Mouse (Mus musculus): ENCODE results near the gene Olfr507.
"Not testable (repeated sequence)": the region's sequence is repeated elsewhere in the genome, so short reads cannot be mapped to it uniquely, and the experiment has no call there.

Olfr507 gene

DNA sequence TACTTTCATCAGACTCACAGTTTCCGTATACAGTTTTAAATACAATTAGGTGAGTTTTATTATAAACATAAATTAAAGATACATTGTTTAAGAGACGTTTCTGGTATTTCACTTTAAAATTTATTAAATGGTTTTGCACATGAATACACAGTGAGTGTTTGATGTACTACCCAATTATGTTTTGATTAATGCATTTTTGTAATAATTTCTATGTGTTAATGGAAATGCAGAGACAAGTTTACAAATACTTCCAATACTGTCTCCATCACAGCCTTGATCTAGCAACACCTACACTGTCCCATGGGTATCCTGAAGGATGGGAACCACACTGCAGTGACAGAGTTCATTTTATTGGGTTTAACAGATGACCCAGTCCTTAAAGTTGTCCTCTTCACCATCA lies at the start of gene Olfr507:
TSS of gene Olfr507 (plus strand) at position 301 of the 400 bp plus-strand sequence.
- no peak for DNase-seq

DNA sequence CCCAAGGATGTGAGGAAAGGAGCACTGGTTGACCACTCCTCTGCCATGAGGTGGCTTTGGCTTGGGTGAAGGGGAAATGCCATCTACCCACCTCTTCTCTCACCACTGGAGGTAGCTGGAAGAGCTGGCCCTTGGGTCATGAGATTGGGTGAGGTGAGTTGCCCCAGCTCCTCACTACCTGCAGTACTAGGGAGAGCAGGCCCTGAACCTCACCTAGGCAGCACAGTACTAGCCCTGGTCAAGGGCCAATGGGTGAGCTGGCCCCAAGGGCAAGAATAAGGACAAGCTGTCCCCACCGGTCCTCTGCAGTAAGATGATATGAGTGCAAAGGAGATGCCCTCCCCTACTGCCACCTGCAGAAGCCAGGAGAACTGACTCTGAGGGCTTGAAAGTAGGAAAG lies 31.8 kb upstream of the Olfr507 start:
- no peak for DNase-seq

DNA sequence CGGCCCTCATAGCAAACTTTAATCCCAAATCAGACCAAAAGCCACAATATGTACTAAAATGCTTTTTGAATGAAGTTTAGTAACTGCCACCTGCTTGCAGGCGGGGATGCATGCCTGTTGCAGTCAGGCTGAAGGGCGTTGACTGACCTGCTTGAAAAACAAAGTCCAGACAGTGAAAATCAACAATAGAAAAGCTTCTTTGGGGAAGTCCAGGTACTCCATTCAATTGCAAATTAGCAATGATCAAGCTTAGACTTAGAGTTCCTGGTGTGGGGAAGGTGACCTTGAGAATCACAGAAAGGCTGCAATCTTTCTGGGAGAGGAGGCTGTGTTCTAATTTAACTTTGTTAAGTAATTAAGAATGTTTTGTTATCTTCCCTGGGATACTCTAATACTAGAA lies 19.7 kb upstream of the Olfr507 start:
- not testable (repeated sequence) for DNase-seq

DNA sequence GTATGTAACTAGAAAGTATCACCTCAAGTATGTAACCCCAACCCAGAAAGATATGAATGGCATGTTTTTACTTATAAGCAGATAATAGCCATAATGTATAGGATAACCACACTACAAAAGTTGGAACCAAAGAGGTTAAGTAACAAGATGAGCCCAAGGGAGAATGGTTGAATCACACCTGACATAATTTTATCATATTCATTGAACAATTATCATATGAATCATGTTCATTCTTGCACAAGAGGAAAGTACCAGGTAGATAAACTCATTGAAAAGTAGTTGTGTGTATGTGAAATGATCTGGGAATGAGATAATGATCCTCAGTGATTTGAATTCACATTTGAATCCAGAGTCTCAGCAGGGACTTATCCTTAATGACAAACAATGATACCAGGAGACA lies 11.1 kb upstream of the Olfr507 start, which contains the start of gene Olfr506:
TSS of gene Olfr506 (plus strand) at position 301 of the 400 bp plus-strand sequence.
- no peak for DNase-seq

DNA sequence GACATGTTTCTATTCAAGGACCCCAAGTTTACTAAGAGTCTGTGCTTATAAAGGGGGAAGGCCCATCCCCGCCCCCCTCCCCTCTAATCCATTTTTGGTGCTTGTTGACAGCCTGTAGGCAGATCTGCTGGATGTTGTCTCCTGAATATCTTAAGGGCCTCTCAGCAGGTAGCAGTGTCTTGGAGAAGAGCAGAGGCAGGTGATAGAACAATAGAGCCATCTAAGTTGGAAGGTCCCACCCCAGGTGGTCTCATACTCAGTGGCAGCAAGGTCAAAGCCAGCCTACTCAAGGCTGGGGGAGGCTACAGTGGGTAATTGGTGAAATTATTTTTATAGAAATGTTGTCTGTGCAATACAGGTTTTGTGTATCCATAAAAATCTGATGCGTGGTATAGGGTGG lies 7.5 kb upstream of the Olfr507 start:
- DNase-seq: no peak

DNA sequence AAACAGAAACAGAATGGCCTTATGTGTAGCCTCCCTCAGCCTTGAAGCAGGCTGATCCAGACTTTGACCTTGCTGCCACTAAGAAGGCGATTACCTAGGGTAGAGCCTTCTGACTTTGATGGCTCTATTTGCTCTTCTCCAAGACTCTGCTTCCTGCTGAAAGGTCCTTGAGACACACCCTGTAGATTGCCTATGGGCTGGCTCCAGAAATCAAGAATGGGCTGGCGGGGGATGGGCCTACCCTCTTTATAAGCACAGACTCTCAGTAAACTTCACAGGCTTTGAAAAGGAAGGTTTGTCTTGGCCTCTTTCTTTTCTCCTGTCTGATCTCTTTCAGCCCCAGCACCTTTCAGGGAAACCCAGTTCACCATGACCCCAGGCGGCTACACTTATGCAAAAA lies 4.8 kb upstream of the Olfr507 start:
- not testable (repeated sequence) for DNase-seq

DNA sequence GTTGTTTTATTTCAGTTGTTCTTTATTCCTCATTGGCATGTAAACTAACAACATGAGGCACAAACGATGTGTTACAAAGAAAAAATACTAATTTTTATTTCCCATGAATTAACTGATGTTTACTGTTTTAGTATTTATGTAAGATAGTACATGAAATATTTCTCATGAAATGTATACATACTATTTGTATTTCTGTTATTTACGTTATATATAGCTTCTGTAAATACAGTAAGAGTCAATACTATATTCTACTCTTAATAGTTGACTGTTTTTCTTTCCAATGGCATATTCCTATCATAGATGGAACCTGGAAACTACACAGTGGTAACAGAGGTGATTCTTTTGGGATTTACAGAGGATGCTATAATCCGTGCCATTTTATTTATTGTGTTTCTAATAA lies 8.1 kb downstream of the Olfr507 start, which contains the start of gene Olfr508:
TSS of gene Olfr508 (plus strand) at position 301 of the 400 bp plus-strand sequence.
- no peak for DNase-seq

DNA sequence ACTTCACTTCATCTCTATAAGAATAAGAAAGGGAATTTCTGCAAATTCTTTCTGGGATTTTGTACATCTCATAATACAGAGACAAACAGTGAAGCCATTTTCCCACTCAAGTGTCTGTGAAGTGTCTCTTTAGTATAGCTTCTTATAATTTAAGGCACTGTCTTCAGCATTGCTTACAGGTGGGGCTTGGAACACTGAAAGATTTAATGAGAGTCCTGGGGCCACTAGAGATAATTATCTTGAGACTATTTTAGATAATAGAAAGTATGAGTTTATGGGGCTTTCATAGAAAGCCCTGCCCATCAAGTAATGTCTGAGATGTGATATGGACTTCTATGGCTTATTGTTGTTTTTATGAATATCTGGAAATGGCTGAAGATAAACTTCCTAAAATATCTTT lies 30.2 kb downstream of the Olfr507 start, which contains the start of gene Olfr509:
TSS of gene Olfr509 (minus strand) at position 101 of the 400 bp plus-strand sequence.
- DNase-seq: no peak

DNA sequence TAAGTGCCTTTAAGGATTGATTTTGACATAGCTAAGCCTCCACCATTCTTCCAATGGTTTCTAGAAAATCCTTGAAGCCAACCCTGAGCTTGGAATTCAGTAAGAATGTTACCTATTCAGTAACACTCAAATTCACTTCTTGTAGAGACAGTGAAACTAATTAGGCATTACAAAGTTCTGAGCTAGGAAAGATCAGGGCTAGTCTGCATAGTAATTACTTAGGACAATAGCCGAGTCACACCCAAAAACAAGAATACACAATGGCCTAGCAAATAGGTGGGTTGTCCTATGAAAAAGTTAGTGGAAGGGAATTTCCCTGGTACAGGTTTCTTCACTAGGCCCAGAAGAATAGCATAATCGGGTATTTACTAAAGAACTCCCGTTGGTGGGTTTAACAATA lies 40.8 kb downstream of the Olfr507 start:
- DNase-seq: no peak

DNA sequence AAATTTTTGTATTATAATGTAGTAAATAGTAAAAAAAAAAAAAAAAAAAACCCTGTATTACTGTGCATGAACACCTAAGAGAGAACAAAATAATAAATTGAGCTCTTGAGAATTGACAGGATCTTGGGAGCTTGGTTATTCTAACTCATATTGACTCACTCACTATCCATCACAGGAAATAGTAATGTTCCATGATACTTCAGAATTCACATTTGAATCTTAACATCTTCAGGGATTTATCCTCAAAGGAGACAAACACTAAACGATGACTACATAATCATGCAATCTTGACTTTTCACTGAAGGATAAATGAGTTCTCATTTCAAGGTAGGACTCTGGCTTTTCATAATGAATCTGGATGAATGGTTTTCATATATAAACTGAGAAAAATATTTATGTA lies 44.5 kb downstream of the Olfr507 start, which contains the start of gene Olfr510:
TSS of gene Olfr510 (plus strand) at position 301 of the 400 bp plus-strand sequence.
- DNase-seq: no peak

DNA sequence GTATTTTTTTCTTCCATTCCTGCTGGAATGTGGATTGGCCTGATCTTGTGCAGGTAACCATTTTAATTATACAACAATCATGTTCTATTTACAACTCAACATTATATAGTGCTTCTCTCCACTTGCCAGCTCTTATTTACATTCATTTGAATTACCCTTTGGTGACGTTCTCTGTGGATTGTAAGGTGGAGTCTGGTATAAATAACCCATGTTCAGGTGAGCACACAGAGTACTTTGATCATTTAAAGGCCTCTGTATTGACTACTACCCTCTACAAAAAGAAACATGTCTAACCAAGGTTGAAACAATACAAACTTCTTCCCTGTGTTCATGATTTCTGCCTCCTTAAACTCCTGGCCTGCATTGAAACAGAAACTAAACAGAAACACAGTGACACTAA lies 49.4 kb downstream of the Olfr507 start:
- DNase-seq: no peak
